9 mouse cellular contexts compared by ENCODE assay signal in genomic region chr13:21253986-21254385, GRCm38 (mm10). TPM values are rescaled to one million over a fixed set of nuclear protein-coding genes. Genes with fewer than 3 reads are reported as not detected.
DNase-seq lines count a peak whose midpoint lies in the region; ATAC-seq and TF ChIP-seq lines count a peak whose summit lies in the region.
"Had no signal": no experiment of that assay in that cellular context is flagged by ENCODE, and none has a peak within 500 bp of the region (broad histone marks: within the 10 kb centered on the region; RNA-seq: fewer than 3 reads in every experiment).

No protein-coding gene starts in this region.

- H3K4me3 ChIP-seq in heart, adult 2 months = peak overlapping the region; percentile 22
- peak overlapping the region; percentile 69 to 76 for H3K4me3 ChIP-seq in ES-E14 (ENCODE audit: insufficient read depth in 1 of 2, low read depth in 1 of 2, low read length in 2 of 2, poor library complexity in 1 of 2, severe bottlenecking in 1 of 2)
- peak overlapping the region; percentile 48 for H3K4me3 ChIP-seq in embryonic facial prominence, embryonic 11.5 days (ENCODE audit: low read depth, low read length)
- peak overlapping the region; percentile 57 for H3K4me3 ChIP-seq in liver, embryonic 15.5 days (replicated peaks)

- 8% methylated on average over 16 of the region's 16 CpGs for WGBS in heart, adult 2 months
- under 1% methylated on average over 16 of the region's 16 CpGs for WGBS in embryonic facial prominence, embryonic 11.5 days
- under 1% methylated on average over 16 of the region's 16 CpGs for WGBS in liver, embryonic 15.5 days (ENCODE audit: insufficient replicate concordance)

- H3K4me1 ChIP-seq in heart, adult 2 months (ENCODE audit: control insufficient read depth, insufficient read depth, low read length) = no peaks in the 10 kb centered on the region
- peaks cover 0 to 8% of the 10 kb centered on the region in 2 experiments; a peak in 1 of 4 replicates for H3K4me1 ChIP-seq in ES-E14 (ENCODE audit: control insufficient read depth in 2 of 2, insufficient read depth in 2 of 2, low read length in 2 of 2, poor library complexity in 1 of 2)
- no peaks in the 10 kb centered on the region for H3K4me1 ChIP-seq in embryonic facial prominence, embryonic 11.5 days (ENCODE audit: control insufficient read depth, insufficient read depth, low read length)
- H3K4me1 ChIP-seq in liver, embryonic 15.5 days (replicated peaks) = peaks cover 10% of the 10 kb centered on the region

- in situ Hi-C loops in ES-E14 (cut with MboI; ENCODE audit: low sequenced_read_pairs in 2 of 2, unreplicated experiment in 2 of 2) = loop anchor here in 1 of 2 experiments (25.0 kb wide), 2 partner anchors 683 to 758 kb away; partner anchors contain the start of genes Prss16 and Zfp184

- intact Hi-C loops in heart, adult 2 months (cut with DNase I) = no loop called here
- intact Hi-C loops in heart, postnatal 36 days (cut with DNase I) = no loop called here

- TF ChIP-seq CTCF in heart, adult 2 months (IDR thresholded peaks at IDR 0.05) = no peak

- no peaks in the 10 kb centered on the region for H3K79me2 ChIP-seq in heart, adult 2 months (replicated peaks; ENCODE audit: control insufficient read depth, insufficient read depth, low read length)

- no peak for DNase-seq in heart, adult 2 months
- DNase-seq in heart, postnatal 36 days = no peak
- peak; percentile 67 for DNase-seq in ES-E14 (ENCODE audit: low read depth, low spot score)
- peak; percentile 87 for DNase-seq in embryonic facial prominence, embryonic 11.5 days (ENCODE audit: low spot score)
- DNase-seq in hindlimb bud, embryonic 11.5 days (ENCODE audit: extremely low spot score, low read depth, low spot score) = peak; percentile 83
- DNase-seq in right cerebral cortex, postnatal 4 days = peak; percentile 65
- DNase-seq in testis, postnatal 14 days (ENCODE audit: low spot score) = no peak

- H3K27ac ChIP-seq in heart, adult 2 months = no peak overlapping the region
- no peak overlapping the region for H3K27ac ChIP-seq in ES-E14 (ENCODE audit: insufficient read depth, low read depth, low read length, poor library complexity, severe bottlenecking)
- no peak overlapping the region for H3K27ac ChIP-seq in embryonic facial prominence, embryonic 11.5 days (replicated peaks; ENCODE audit: low read depth, low read length)
- H3K27ac ChIP-seq in liver, embryonic 15.5 days (replicated peaks) = no peak overlapping the region
- H3K27ac ChIP-seq: macrophage had no signal

- H3K9me3 ChIP-seq in ES-E14 (ENCODE audit: control insufficient read depth, insufficient read depth, low read depth, low read length) = no peaks in the 10 kb centered on the region
- H3K9me3 ChIP-seq in embryonic facial prominence, embryonic 11.5 days (replicated peaks; ENCODE audit: control insufficient read depth, low read length) = no peaks in the 10 kb centered on the region
- H3K9me3 ChIP-seq in liver, embryonic 15.5 days (replicated peaks) = no peaks in the 10 kb centered on the region

- peak; percentile 82 for ATAC-seq in embryonic facial prominence, embryonic 11.5 days (replicated peaks; ENCODE audit: insufficient number of reproducible peaks, low FRiP score, low TSS enrichment, low read depth)
- ATAC-seq in liver, embryonic 15.5 days (ENCODE audit: insufficient read depth) = peak; percentile 60

- H3K36me3 ChIP-seq in heart, adult 2 months (ENCODE audit: control insufficient read depth, insufficient read depth, low read length) = no peaks in the 10 kb centered on the region
- H3K36me3 ChIP-seq in ES-E14 (ENCODE audit: control insufficient read depth, insufficient read depth, low read length, poor library complexity, severe bottlenecking) = no peaks in the 10 kb centered on the region
- H3K36me3 ChIP-seq in embryonic facial prominence, embryonic 11.5 days (replicated peaks; ENCODE audit: control insufficient read depth, insufficient read depth, low read depth, low read length) = no peaks in the 10 kb centered on the region
- no peaks in the 10 kb centered on the region for H3K36me3 ChIP-seq in liver, embryonic 15.5 days (replicated peaks)

- H3K9ac ChIP-seq in heart, adult 2 months (ENCODE audit: low read depth, low read length) = no peak overlapping the region
- H3K9ac ChIP-seq in ES-E14 (ENCODE audit: insufficient read depth, low read depth, low read length, poor library complexity, severe bottlenecking) = no peak overlapping the region
- H3K9ac ChIP-seq in embryonic facial prominence, embryonic 11.5 days (replicated peaks; ENCODE audit: low read length) = peak overlapping the region; percentile 66
- H3K9ac ChIP-seq in liver, embryonic 15.5 days = peak overlapping the region; percentile 18; the same call in 1 of the 2 replicates

- H3K4me2 ChIP-seq in embryonic facial prominence, embryonic 11.5 days (ENCODE audit: low read depth, low read length) = peak overlapping the region; percentile 67
- peak overlapping the region; percentile 72 for H3K4me2 ChIP-seq in liver, embryonic 15.5 days

- H3K27me3 ChIP-seq in heart, adult 2 months (ENCODE audit: control insufficient read depth, insufficient read depth, low read length) = peaks cover 5% of the 10 kb centered on the region
- H3K27me3 ChIP-seq in embryonic facial prominence, embryonic 11.5 days (ENCODE audit: control insufficient read depth, insufficient read depth, low read length) = peaks cover 3% of the 10 kb centered on the region; the same call in 1 of the 2 replicates
- H3K27me3 ChIP-seq in liver, embryonic 15.5 days = peaks cover 49% of the 10 kb centered on the region

- no peak for TF ChIP-seq POLR2A in heart, adult 2 months (IDR thresholded peaks at IDR 0.05; ENCODE audit: insufficient read depth, low read depth, low read length)

- TF ChIP-seq EP300 in heart, adult 2 months (IDR thresholded peaks at IDR 0.05; ENCODE audit: insufficient read depth, low read depth, low read length) = no peak

TF ChIP-seq in ES-E14, 5 proteins besides CTCF, POLR2A, EP300 and RAD21:
- TF ChIP-seq ZC3H11A (IDR thresholded peaks at IDR 0.05; ENCODE audit: borderline replicate concordance, low read depth, low read length) (no peak), ZNF384 (IDR thresholded peaks at IDR 0.05; ENCODE audit: low read depth, low read length) (no peak), HCFC1 (IDR thresholded peaks at IDR 0.05; ENCODE audit: borderline replicate concordance, insufficient read depth, low read length) (peak; percentile 12; the same call in 1 of the 2 replicates), CHD2 (IDR thresholded peaks at IDR 0.05; ENCODE audit: low read depth, low read length) (no peak), MAFK (IDR thresholded peaks at IDR 0.05; ENCODE audit: insufficient read depth, low read depth, low read length) (peak; percentile 93)

RNA-seq across cellular contexts. Expression of gene Gpx5, which starts 38.5 kb away (rescaled TPM):
- total RNA-seq in heart, adult 2 months (2021) = not detected
- polyA plus RNA-seq in heart, adult 2 months (2012; rRNA removed) = not detected in 2 replicates
- not detected for total RNA-seq in heart, postnatal 36 days (2021)
- total RNA-seq in ES-E14 (2012; rRNA removed) = not detected in 2 replicates
- polyA plus RNA-seq in embryonic facial prominence, embryonic 11.5 days (2014; fragmentation: Nextera tagmentation; extraction: Ambion mirVana) = not detected in 2 replicates
- not detected in 2 replicates for polyA plus RNA-seq in liver, embryonic 15.5 days (2015; fragmentation: Nextera tagmentation; extraction: Ambion mirVana)
- polyA plus RNA-seq: macrophage had no signal

RNA-seq across cellular contexts. Expression of gene Gpx6, which starts 57.9 kb away (rescaled TPM):
- not detected for total RNA-seq in heart, adult 2 months (2021)
- not detected in 2 replicates for polyA plus RNA-seq in heart, adult 2 months (2012; rRNA removed)
- not detected for total RNA-seq in heart, postnatal 36 days (2021)
- total RNA-seq in ES-E14 (2012; rRNA removed) = 2.1 and 2.2 TPM in 2 replicates
- 0.41 and 0.67 TPM in 2 replicates for polyA plus RNA-seq in embryonic facial prominence, embryonic 11.5 days (2014; fragmentation: Nextera tagmentation; extraction: Ambion mirVana)
- not detected in 2 replicates for polyA plus RNA-seq in liver, embryonic 15.5 days (2015; fragmentation: Nextera tagmentation; extraction: Ambion mirVana)
- polyA plus RNA-seq: macrophage had no signal

Comparison
In these comparisons a context has a peak if more than half of its experiments do, and no peak if none do; other contexts are left out.
1. DNase-seq: peak in ES-E14 (single experiment), embryonic facial prominence, embryonic 11.5 days (single experiment), hindlimb bud, embryonic 11.5 days (single experiment) and right cerebral cortex, postnatal 4 days (single experiment); none in heart, adult 2 months (0 of 2), heart, postnatal 36 days (0 of 2) and testis, postnatal 14 days (single experiment).
2. H3K4me3 ChIP-seq: peak in every context shown above with its lines; median percentile 72 in ES-E14; 57 in liver, embryonic 15.5 days; 48 in embryonic facial prominence, embryonic 11.5 days; 22 in heart, adult 2 months.
3. H3K9ac ChIP-seq: peak in embryonic facial prominence, embryonic 11.5 days (single experiment) and liver, embryonic 15.5 days (single experiment); none in heart, adult 2 months (single experiment) and ES-E14 (single experiment).